Mouse (Mus musculus) gastrocnemius, adult 18-20 months (tissue): Measurements from ENCODE around the gene Olfr196. TPM values are rescaled to one million over a fixed set of nuclear protein-coding genes. Genes with fewer than 3 reads are reported as not detected.
"Not testable (repeated sequence)": the region's sequence is repeated elsewhere in the genome, so short reads cannot be mapped to it uniquely, and the experiment has no call there.

Experiments used
- DNase-seq: peaks from one replicate; pipeline ENCODE4 v3.0.0; 2021; ENCODE audit warnings: low spot score
- long read RNA-seq, 2 experiments: library from polyadenylated mRNA; stranded (forward); transcript quantifications; one replicate each; pipeline ENCODE4 v2.0.0; 2021
- total RNA-seq, 2 experiments: library from RNA; stranded (reverse); gene quantifications; 2 replicates each; pipeline ENCODE4 v1.2.3; 2021

Gene Olfr196
- total RNA-seq = not detected
- long read RNA-seq, experiment 1 = 0 reads
- long read RNA-seq, experiment 2 = 0 reads

DNA sequence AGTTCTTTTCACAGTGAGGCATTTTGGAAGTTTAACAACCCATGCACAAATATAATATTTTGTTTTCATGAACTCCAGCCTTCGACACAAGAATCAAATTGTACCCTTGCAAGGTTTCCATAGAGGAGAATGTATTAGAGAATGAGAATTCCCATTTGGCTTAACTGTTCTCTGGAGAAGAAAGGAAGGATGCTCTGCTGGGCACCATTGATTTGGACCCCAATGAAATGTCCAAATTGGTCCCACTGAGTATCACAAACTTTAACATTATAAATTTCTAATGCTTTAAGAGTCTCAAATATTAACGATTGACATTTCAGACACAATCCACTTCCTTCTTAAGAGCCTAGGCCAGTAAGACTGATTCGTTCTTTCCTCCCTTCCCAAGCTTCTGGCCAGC lies at the start of gene Olfr196:
Gene Olfr196 (minus strand): TSS at position 101 of the 400 bp plus-strand sequence.
- DNase-seq = no peak

GRCm38 (mm10) chr16:59219667-59220066 lies 49.4 kb upstream of the Olfr196 start, which contains the start of gene Olfr199:
TSS of gene Olfr199 (minus strand) at chr16:59219767.
- not testable (repeated sequence) for DNase-seq

DNA sequence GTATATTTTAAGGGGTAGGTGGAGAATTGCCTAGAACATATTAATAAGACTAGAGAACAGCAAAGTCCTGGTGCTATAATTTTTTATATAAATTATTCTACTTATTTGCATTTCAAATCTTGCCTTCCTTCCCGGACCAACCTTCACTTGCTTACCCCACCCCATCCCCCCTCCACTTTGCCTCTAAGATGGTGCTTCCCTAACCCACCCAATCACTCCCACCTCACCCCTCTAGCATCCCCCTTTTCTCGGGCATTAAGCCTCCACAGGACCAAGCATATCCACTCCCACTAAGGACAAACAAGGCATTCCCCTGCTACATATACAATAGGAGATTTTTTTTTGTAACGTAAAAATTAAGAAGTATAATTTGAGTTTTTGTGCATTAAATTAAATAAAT lies 47.6 kb upstream of the Olfr196 start:
- DNase-seq = not testable (repeated sequence)

GRCm38 (mm10) chr16:59203433-59203832 lies 33.2 kb upstream of the Olfr196 start, which contains the start of gene Olfr198:
TSS of gene Olfr198 (minus strand) at chr16:59203533.
- not testable (repeated sequence) for DNase-seq

GRCm38 (mm10) chr16:59151996-59152395 lies 18.3 kb downstream of the Olfr196 start:
- DNase-seq = no peak

DNA sequence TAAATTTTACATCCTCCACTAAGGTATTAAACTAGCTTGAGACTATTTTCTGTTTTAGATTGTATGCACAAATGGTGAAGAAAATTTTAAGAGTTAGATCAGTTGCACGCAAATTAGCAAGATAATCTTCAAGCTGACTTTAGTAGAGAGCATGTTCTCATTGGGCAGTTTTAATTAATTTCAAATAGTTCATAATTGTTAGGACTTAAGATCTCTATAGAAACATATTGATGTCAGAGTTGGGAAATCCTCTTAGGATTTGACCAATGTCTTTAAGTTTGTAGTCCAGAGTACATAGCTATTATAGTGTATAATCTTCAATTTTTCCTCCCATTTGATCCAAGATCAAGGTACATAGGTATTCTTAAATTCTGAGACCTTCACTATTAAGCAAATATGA lies 23.5 kb downstream of the Olfr196 start, which contains the start of gene Olfr195:
Gene Olfr195 (plus strand): TSS at position 301 of the 400 bp plus-strand sequence.
- no peak for DNase-seq

DNA sequence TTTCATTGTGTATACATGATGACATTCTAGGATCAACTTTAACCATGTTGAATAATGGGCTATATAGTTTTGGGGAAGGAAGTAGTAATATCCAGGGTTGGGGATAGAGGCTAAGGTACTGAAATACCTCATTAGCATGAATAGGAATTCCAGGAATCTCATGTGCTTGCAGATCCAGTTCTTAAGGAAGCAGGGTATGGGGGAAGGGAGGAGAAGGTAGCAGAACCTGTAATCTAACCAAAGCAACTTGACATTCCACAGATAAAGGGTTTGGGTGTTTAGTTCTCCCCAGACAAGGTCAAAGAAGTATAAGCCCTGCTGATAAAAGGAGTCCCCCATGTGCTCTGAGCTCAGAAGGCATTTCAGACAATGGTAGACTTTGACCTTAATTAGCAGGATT lies 29.1 kb downstream of the Olfr196 start:
- no peak for DNase-seq

- no peak for DNase-seq
These were observed 39.5 kb downstream of the Olfr196 start for GRCm38 (mm10) chr16:59130740-59131139.

DNA sequence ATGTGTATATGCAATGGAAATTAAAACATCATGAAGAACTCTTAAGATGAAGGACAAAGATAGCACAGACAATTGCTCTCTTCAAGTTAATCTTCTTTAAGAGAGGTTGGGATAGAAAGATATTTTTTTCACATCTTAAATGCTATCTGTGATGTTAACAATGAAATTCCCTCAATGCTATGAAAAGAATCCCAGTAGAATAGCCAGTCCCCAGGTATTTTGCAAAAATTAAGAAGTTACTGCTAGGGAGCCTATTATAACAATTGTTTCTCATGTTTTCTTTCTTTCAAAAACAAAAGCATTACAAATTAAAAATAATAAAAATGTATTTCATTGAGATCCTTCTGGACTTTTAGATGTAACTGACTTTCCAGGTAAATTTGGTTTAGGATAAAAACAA lies 49.3 kb downstream of the Olfr196 start, which contains the start of gene Olfr194:
Gene Olfr194 (minus strand): TSS at position 101 of the 400 bp plus-strand sequence.
- no peak for DNase-seq

Other genes with a start within 250 kb of the Olfr196 start
- gene Olfr181, start 241.7 kb downstream of the Olfr196 start, total RNA-seq = not detected
- gene Olfr180, start 241.1 kb downstream of the Olfr196 start, total RNA-seq = not detected
- not detected for gene Olfr183, start 175.1 kb downstream of the Olfr196 start, total RNA-seq
- not detected for gene Olfr186, start 140.2 kb downstream of the Olfr196 start, total RNA-seq
- gene Olfr187, start 130.7 kb downstream of the Olfr196 start, total RNA-seq = not detected
- not detected for gene Olfr190, start 92.4 kb downstream of the Olfr196 start, total RNA-seq
- not detected for gene Olfr191, start 80.6 kb downstream of the Olfr196 start, total RNA-seq
- gene Olfr193, start 58.6 kb downstream of the Olfr196 start, total RNA-seq = not detected
- not detected for gene Olfr194, start 49.4 kb downstream of the Olfr196 start, total RNA-seq
- gene Olfr195, start 23.4 kb downstream of the Olfr196 start, total RNA-seq = not detected
- gene Olfr198, start 33.1 kb upstream of the Olfr196 start, total RNA-seq = not detected
- not detected for gene Olfr199, start 49.3 kb upstream of the Olfr196 start, total RNA-seq
- not detected for gene Olfr201, start 102.2 kb upstream of the Olfr196 start, total RNA-seq
- gene Olfr202, start 116.3 kb upstream of the Olfr196 start, total RNA-seq = not detected
- gene Olfr203, start 128.4 kb upstream of the Olfr196 start, total RNA-seq = not detected
- not detected for gene Olfr204, start 147.8 kb upstream of the Olfr196 start, total RNA-seq
- gene Olfr205, start 160.7 kb upstream of the Olfr196 start, total RNA-seq = not detected
- not detected for gene Olfr206, start 178.8 kb upstream of the Olfr196 start, total RNA-seq
- not detected for gene Olfr209, start 193.5 kb upstream of the Olfr196 start, total RNA-seq
- gene Gabrr3, start 236.9 kb upstream of the Olfr196 start, total RNA-seq = not detected